Mouse (Mus musculus): ENCODE data around the gene Otoa.

The Otoa gene

DNA sequence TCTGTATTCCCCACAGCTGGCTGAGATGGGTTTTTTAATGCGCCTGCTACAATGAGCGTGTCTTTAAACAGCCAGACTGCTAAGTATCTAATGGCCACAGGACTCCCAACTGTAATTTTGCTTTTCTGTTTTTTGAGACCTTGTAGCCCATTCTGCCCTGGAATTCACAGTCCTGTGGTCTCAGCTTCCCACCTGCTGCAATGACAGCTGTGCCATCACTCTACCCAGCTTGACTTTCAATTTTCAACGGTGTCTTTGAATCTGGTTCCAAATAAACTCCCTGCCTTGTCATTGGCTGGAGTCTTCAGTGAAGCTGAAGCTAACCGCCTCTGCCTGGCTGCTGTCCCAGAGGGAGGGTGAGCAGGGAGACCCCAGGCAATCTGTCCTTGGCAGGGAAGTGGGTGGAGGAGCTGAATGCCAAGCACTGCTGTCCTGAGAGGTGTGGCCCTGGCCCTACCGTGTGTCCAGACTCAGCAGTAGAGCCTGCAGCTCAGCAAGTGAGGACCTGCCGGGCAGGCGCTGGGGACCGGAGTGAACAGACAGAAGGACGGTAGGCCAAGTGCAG lies 1.6 kb downstream of the Otoa start:
- DNase-seq (ENCODE audit: low read depth, low spot score): no peak

DNA sequence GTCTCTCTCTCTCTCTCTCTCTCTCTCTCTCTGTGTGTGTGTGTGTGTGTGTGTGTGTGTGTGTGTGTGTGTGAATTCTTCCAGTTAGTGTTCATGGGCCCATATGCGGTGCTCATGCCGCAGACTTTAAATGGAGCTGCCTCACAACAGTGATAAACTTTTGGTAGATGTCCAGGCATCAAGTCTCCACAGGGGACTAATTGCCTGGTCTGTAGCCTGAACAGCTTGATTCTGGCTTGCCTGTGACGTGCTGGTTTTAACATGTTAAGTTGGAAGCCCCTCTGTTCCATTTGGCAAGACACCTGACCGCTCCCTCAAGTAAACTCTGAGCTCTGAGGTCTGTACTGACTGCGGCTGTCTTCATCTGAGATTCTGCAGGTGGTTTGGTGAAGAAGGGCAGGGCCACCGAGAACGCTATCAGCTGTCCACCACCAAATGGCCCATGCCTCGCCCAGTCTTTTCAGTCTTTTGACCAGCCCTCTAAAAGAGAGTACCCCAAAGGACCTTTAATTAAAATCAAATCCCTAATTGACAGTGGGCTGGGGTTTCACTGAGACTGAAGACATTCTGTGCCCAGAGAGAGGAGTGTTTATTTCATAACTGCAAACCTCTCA lies 3.5 kb downstream of the Otoa start:
- DNase-seq (ENCODE audit: low read depth, low spot score): no peak

DNA sequence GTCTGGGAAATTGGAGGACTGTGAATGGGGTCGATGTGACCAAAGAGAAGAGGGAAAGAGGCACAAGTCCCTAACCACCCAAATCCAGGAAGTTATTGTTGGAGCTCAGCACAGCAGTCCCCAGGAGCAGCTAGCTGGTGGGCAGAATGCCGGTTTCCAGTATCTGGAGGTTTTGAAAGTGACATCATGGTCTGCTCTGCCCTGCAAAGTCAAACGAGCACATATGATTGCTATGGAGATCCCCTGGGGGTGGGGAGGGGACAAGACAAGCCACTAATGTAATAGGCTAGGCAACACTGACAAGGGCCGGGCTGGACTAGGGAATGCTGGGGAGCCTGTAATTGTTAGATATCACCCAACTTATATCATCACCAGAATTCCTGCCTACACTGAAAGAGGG lies 4.0 kb downstream of the Otoa start:
- DNase-seq (ENCODE audit: low read depth, low spot score): no peak

DNA sequence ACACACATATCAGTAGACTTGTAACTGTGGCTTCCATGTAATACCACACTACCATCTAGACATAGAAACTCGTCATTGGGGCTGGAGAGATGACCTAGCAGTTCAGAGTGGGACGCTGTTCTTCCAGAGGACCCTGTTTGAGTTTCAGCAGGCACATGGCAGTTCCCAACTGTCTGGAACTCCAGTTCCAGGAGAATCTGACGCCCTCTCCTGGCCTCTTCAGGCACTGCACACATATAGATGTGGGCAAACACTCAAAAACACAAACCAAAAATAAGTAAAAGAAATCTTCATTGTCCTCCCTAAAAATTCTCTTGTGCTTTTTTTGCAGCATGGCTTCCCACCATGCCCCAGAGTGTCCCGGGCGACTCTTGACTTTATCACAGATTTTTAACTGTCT lies 7.3 kb downstream of the Otoa start:
- DNase-seq (ENCODE audit: low read depth, low spot score): no peak

DNA sequence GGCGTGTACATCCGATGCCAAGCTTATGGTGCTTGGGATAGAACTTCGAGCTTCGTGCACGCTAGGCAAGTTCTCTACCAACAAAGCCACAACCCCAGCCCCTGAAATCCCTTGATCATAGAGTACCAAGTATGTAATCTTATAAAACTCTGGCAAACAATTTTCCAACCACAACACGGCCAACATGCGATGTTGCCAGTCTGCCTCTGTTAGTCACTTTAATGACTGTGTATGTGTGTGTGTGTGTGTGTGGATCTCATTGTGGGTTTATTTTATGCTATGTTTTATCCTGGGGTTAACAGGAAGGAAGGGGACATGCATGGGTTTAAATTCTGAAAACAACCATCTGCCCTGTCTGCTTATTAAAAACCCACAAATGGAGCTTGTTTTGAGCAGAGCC lies 9.3 kb downstream of the Otoa start:
- no peak for DNase-seq (ENCODE audit: low read depth, low spot score)

DNA sequence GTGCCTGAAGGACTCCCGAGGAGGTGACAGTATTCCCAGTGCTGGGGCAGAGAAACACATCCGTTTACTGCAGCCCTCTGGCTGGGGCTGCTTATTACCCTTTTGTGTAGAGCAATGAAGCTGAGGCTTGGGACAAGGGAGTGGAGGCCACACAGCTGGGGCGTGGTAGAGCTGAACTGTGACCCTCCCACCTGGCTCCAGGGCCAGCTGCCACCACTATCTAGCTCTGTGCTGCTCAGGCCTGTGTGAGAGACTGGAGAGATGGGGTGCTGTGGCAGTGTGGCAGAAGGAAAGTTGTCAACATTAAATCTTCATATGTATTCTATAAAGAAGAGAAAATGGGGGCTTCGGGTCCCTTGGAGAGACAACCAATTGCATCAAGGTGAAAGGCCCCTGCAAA lies 11.6 kb downstream of the Otoa start:
- no peak for DNase-seq (ENCODE audit: low read depth, low spot score)

DNA sequence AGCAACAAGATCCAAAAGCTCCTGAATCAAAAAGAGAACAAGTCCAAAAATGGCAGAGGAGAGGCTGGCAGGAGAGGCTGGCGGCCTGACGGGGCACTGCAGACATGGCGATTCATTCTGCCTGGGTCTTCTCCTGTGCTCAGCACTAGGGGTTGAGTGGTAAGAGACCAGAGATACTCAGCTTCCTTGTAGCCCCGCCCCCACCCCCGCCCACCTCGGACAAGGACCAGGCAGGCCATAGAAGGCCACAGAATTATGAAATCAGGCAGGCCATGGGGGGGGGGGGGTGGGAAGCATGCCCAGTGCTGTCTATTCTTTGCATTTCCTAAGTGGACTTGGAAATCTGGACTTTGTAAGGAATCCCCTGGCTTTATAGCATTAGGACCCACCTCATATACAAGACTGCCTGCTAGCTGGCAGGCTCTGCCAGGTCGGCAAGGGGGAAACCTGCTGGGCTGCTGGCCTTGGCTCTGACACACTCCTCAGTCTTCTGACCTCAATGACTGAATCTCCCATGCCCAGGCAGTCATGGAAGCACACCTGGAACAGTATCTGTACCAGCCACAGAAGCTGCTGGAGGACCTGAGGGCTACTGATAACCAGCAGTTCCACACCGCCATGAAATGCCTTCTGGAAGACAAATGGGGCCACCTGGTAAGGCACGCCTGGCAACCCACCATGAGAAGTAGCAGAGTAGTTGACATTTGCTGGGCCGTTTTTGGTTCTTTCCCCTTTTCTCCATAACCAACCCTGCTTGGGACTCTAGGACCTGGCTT lies 17.4 kb downstream of the Otoa start:
- no peak for DNase-seq (ENCODE audit: low read depth, low spot score)

DNA sequence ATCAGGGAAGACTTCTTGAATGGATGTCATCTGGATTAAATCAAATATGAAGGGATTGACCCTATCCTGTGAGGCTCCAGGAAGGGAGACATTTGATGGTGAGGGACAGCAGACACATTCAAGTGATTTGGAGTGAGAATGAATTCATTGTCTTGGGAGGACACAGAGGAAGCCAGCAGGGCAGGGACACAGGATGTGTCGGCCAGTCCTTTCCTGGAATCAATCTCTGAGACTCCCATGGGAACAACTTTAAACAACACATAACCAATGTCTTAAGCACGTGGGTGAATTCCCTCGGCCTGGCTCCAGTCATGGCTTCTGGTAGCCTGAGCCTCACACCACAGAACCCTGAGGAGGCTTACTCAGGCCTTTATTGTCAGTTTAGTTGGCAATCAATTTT lies 26.4 kb downstream of the Otoa start:
- DNase-seq (ENCODE audit: low read depth, low spot score): no peak

DNA sequence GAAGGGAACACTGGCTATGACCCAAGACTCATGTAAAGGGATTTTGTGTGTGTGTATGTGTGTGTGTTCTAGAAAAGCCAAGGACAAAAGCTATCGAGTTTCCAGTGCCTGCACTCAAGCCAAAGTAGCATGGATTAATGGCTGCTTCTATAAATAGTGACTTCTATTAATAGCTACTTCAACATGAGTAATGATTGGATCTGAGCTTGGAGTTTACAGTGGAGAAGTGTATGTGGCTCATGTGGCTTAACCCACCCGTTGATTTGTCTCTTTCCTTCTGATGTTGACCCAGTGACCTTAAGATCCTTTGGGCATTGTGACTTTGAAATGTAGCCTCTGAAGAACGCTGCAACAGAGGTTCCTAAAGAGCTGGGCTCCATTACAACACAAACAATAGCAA lies 29.9 kb downstream of the Otoa start:
- DNase-seq (ENCODE audit: low read depth, low spot score): no peak

DNA sequence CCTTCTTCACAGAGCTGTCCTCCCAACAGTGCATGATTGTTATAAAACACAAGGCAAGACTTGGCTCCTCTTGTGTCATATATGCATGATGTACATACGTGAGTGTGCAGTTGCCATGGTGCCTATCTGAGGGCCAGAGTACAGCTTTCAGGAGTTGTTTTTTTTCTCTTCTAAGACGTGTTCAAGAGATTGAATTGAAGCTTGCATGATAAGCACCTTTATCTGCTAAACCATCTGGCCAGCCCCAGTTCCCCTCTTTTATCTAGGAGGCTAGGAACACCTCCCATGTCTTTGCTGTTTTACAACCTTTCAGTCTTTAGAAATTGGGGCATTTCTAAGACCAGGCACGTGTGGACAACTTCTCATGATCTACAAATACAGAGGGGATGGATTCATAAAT lies 30.3 kb downstream of the Otoa start:
- DNase-seq (ENCODE audit: low read depth, low spot score): no peak

DNA sequence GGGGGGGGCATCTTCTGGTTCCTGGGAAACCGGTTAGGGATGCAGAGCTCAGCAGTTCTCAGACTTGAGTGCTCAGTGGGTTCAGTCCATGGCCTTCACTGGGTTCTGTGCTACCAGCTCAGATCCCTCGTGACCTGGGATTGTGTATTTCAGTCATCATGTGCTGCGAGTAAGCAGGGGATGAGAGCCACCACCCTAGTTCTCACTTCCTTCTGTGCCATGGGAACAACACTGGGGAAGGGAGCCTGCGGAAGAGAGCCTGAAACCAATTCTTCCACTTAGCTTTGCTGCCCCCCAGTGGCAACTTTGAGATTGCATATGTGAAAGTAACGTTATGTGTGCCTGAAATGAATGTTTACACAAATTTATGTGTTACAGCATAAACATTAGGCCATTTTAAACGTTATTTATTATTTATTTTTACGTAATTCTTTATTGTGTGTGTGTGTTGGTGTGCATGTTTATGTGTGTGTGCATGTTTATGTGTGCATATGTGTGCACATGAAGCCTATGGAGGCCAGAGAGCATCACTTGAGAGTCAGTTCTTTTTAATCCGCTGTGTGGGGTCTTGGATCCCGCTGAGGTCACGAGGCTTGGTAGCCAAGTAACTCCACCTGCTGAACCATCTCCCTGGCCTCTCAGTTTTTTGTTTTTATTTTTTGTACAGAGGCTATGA lies 38.8 kb downstream of the Otoa start:
- peak; percentile 62 for DNase-seq (ENCODE audit: low read depth, low spot score)

DNA sequence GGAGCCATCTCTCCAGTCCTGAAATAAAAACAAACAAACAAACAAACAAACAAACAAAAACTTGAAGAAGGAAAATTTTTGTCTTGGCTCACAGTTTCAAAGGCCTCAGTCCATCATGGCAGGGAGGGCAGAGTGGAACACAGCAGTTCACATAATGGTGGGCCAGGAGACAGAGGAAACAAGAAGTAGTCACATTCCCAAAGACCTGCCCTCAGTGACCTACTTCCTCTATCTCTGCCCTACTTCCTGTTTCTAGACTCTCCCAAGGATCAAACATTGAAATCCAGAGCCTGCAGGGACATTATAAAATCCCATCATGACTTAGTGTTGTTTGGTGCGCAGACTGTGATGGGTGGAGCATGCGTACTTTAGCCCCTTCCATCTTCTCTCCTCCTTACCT lies 49.4 kb downstream of the Otoa start:
- DNase-seq (ENCODE audit: low read depth, low spot score): no peak

DNA sequence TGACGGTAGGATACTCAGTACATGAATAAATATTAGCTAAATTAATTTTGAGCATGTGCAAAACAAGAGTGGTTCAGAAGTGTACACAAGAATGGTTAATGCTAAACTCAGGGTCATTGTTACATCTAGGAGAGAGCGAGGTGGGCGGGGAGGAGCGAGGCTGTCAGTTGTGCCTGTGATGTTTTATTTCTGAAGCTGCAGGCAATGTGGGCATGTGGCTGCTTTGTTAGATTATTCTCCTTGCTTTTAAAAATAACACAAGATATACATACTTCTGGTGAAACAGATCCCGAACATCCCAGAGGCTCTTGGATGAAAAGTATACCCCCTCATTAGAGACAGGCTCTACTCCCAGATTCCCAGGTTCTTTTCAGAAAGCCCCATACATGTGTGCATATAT lies 59.8 kb downstream of the Otoa start:
- no peak for DNase-seq (ENCODE audit: low read depth, low spot score)

DNA sequence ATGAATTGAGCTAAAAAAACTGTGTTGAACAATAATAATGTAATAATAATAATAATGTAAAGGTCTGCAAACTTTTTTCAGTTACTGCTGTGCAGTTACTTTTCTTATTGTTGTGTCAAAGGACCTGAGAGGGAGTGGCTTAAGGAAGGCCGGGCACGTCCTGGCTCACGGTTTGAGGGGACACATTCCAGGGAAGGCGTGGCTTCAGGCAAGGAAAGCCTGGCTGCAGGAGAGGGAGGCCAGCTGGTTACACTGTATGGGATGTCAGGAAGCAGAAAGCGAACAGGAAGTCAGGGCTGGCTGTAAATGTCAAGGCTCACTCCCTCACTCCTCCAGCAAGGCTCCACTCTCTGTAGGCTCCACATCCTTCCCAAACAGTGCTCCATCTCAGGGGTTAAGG lies 69.2 kb downstream of the Otoa start:
- DNase-seq (ENCODE audit: low read depth, low spot score): no peak

DNA sequence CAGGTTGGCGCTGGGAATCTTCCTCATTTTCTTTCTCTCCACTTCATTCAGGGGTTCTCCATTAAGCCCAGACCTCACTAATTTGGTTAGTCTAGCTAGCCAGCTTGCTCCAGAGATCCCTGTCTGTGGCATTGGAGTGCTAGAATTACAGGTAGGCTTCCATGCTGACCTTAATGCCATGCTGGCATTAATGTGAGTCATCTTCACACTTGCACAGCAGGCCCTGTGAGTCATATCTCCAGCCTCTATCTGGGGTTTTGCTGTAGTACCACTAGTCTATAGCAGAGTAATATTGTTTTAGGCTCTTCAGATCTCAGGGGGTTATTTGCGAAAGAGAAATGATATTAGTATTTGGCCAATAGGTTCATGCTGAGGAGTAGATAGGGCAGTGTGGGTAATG lies 70.7 kb downstream of the Otoa start:
- no peak for DNase-seq (ENCODE audit: low read depth, low spot score)

DNA sequence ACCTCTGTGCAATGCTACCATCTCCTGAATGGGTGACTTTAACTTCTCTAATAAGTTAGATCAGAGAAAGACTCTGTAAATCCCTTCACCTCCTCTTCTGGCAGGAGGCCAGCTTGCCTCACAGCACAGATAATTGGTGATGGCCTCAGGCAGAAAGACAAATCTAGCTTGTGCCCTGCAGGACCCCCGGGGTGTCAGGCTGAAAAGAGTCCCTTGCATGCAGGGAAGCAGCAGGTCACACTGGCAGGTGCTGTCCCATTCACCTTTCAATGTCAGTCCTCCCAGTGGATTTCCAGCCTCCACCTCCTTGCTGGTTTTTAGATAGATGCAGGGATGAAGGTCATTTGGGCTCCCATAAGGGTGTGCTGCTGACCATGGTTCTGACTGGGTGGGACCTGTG lies 84.2 kb downstream of the Otoa start:
- DNase-seq (ENCODE audit: low read depth, low spot score): no peak

DNA sequence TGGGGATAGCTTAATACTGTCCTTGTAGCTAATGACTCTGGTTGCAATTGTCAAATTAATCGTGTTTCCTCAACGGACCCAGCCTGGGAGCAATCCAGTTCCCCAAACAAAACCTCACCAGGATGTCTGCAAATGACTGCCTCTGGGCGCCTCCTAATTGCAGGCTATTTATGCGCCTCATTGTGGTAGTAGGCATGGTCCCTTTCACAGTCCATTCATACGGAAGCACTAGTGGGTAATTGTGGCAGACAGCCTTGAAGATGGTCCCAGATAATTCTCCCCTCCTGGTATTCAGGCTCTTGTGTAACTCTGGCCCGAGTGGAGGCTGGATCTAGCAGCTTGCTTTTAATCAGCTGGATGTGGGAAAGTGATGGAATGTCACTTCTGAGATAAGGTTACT lies 90.4 kb downstream of the Otoa start:
- no peak for DNase-seq (ENCODE audit: low read depth, low spot score)

DNA sequence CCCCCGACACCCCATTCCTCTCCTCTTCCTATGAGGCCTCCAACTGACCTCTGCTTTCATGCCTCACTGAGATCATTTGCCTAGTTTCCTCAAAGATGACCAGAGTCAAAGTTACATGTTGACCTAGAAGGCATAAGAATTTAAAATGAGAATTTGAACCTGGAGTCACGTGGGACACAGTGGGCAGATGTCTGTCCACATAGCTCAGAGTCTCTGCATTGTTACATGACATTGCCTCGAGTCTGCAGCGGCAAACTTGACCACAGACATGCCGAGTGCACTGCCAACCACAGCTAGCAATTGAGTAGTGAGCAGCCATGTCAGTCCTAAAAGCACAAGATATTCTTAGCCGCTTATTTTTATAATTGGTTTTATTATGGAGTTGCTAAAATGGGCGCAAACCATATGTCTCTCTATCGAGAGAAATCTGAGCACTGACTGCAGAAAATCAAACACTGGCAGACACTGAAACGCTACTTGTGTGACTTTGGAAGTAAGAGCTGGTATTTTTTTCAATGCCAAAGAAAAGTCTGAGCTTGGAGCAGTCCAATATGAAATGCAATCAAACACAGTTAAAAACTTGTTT lies 105.8 kb downstream of the Otoa start:
- DNase-seq (ENCODE audit: low read depth, low spot score): no peak

DNA sequence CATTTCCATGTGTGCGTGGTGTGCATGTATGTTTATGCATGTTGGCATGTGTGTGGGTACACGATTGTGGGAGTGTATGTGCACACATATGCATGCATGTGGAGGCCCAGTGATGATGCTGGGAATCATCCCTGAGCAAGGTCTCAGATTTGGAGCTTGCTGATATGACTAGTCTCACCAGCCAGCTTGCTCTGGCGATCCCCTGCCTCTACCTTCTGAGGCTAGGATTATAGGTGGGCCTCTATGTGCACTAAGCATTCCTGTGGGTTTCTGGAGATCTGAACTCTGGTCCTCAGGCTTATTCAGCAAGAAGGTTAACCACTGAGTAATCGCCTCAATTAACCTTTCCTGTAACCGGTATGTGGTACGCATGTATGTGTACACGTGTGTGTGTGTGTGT lies 107.5 kb downstream of the Otoa start:
- no peak for DNase-seq (ENCODE audit: low read depth, low spot score)

DNA sequence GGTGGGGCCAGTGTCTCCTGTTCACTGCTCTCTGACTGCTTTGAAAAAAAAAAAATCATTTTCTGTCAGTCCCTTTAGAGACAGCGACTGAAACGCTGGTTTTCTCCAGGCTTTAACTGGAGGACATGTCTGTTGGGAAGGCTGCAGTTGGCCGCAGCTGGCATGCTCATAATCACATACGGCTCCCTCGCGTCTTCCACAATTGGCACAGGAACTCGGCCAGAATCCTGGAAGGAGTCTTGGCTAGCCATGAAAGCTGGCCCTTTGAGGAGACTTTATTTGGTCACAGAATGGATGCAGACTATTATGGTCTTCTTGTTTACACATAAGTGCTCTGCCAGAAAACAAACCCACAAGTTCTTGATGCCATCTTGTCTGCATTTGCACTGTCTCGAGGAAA lies 117.5 kb downstream of the Otoa start:
- DNase-seq (ENCODE audit: low read depth, low spot score): no peak

DNA sequence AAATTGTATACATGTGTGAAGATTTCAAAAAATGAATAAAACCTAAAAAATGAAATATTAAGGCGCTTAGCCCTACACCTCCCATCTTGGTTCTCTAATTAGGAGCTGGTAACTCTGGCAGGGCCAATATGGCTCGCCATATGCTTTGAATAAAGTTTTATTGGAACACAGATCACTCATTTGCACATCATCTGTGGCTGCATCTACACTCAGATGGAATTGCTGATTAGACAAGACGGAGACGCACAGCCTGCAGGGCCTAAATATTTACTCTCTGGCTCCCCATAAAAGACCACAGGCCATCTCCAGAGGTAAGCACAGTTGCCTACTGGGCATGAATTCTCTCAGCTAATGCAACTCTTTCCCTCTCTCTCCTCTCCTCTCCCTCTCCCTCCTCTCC lies 130.4 kb downstream of the Otoa start:
- no peak for DNase-seq (ENCODE audit: low read depth, low spot score)

Measured in c-Kit-negative CD71-positive TER-119-positive erythroid progenitor cells, embryonic 14.5 days (primary cell).